Mouse (Mus musculus): ENCODE results near the gene Cyp46a1.

DNA sequence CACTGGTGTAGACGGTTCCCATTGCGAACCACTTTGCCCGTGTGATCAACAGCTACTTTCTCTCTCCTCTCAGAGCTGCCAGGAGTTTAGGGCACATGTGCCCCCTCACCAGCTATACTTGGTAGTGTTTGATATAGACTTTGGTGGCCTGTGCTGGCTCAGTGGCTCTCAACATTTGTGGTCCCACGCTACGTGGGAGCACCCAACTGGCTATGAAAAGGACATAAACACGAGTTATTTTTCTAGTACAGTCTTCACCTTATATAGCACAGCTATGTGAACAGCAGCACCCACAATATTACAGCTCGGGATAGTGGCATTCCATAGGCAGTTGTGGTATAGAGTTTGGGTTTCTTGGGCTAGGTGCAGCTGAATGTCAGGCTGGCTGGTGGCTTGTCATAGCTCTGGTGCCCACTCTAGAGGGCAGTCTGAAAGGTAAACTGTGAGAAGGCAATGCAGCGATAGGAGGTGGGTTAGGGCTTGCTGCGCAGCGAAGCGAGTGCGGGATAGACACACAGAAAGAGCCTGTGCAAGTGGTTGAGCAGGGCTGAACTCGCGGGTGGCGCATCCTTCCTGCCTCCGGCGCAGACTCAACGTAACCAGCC lies 16.3 kb upstream of the Cyp46a1 start:
- TF ChIP-seq POLR2AphosphoS2 (IDR thresholded peaks at IDR 0.05; ENCODE audit: insufficient read length, low read depth) (no peak), TCF3 (IDR thresholded peaks at IDR 0.05; ENCODE audit: insufficient read length, low read depth) (no peak), MAX (IDR thresholded peaks at IDR 0.05; ENCODE audit: low read depth) (no peak), USF1 (IDR thresholded peaks at IDR 0.05; ENCODE audit: low read depth) (no peak), MYOG (IDR thresholded peaks at IDR 0.05; ENCODE audit: control insufficient read depth in 1 of 3, insufficient read depth in 1 of 3, insufficient read length in 2 of 3, low read depth in 2 of 3) (no peak), MYOD1 (IDR thresholded peaks at IDR 0.05; ENCODE audit: control insufficient read depth in 1 of 3, insufficient read length in 2 of 3, low read depth in 2 of 3) (no peak), POLR2A (IDR thresholded peaks at IDR 0.05; ENCODE audit: insufficient read length, low read depth) (no peak), E2F4 (IDR thresholded peaks at IDR 0.05; ENCODE audit: insufficient read depth) (no peak), REST (IDR thresholded peaks at IDR 0.05; ENCODE audit: insufficient read depth, insufficient read length) (no peak)

Measured in myocyte (in vitro differentiated cells).